Mouse (Mus musculus) kidney, postnatal 0 days (tissue): ENCODE measurements at regions not wholly inside any gene's neighbourhood (a gene's known extent, or its start where the extent isn't known, plus 50 kb on each side); places are given as distances from the start of the nearest gene placed in this dataset.

Source experiments
- ATAC-seq: fragments of 200-750 bp; cut with Nextera tagmentation; replicated peaks from 2 replicates; pipeline ENCODE4 v1.8.0; 2017; ENCODE audit warnings: low read depth, moderate number of reproducible peaks, moderate TSS enrichment, moderate library complexity; ENCODE audit not compliant: low FRiP score
- DNase-seq: peaks from one replicate; pipeline ENCODE4 v3.0.0-alpha.2; 2016; ENCODE audit warnings: low spot score
- H3K27ac ChIP-seq: fragments of 300-500 bp; sonication (generic); 2 replicates; pipeline ENCODE4 v1.5.1; 2014; ENCODE audit warnings: mild to moderate bottlenecking
- H3K27me3 ChIP-seq: fragments of 300-500 bp; sonication (generic); 2 replicates; pipeline ENCODE4 v1.6.1; 2014; ENCODE audit warnings: low read length, mixed read lengths; ENCODE audit not compliant: insufficient read depth
- H3K36me3 ChIP-seq: fragments of 300-500 bp; sonication (generic); 2 replicates; pipeline ENCODE4 v1.6.1; 2014; ENCODE audit warnings: low read length, mixed read lengths; ENCODE audit not compliant: insufficient read depth
- H3K4me1 ChIP-seq: fragments of 300-500 bp; sonication (generic); replicated peaks from 2 replicates; pipeline ENCODE4 v1.6.1; 2014; ENCODE audit warnings: antibody characterized with exemption, low read length, mixed read lengths; ENCODE audit not compliant: insufficient read depth
- H3K4me2 ChIP-seq: fragments of 300-500 bp; sonication (generic); 2 replicates; pipeline ENCODE4 v1.6.1; 2014; ENCODE audit warnings: mild to moderate bottlenecking, low read length, moderate library complexity, mixed read lengths
- H3K4me3 ChIP-seq: fragments of 300-500 bp; sonication (generic); replicated peaks from 2 replicates; pipeline ENCODE4 v1.5.1; 2014; ENCODE audit warnings: low read depth, low read length
- H3K9ac ChIP-seq: fragments of 300-500 bp; sonication (generic); 2 replicates; pipeline ENCODE4 v1.6.1; 2014; ENCODE audit warnings: low read depth, low read length
- H3K9me3 ChIP-seq: fragments of 300-500 bp; sonication (generic); replicated peaks from 2 replicates; pipeline ENCODE4 v1.6.1; 2016; ENCODE audit warnings: low read length, inconsistent platforms, mixed read lengths
- CTCF ChIP-seq: IDR thresholded peaks from 2 replicates; pipeline ENCODE4 v1.5.1; 2016; ENCODE audit warnings: antibody characterized with exemption, low read depth, mild to moderate bottlenecking, moderate library complexity
- WGBS: fragments of 180-500 bp; shearing (Covaris S2); extraction: QIAGEN DNeasy Blood & Tissue Kit; methylation state at CpG from one replicate; pipeline ENCODE4 v1.1.7; 2014; 5-methylcytosine and 5-hydroxymethylcytosine counted together

DNA sequence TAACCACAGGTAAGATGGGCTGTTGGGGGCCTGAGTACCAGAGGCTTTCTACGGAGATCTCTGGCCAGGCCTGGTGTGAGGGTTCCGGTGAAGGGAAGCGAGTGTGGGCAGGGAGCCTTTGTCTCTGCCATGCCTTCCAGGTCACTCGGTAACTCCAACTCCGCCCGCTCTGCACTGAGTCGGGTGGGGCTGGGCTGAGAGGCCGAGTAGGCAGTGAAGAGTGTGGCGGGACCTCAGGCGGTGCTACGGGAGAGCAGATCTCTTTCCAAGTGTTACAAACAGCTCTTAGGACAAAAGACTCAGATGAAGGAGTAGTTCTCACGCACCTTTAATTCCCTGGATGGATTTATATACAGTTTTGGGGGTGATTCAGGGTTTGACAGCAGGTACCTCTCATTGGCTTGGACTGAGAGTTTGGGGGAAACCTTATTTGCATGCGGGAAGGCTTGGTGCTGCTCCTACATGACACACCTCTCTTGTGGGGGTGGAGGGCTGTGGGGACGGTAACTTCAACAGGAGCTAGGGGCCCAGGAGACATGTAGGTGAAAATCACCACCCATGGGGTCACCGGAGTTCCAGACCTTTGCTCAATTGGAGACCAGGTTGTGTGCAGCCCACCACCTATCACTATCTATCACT, 54.7 kb upstream of the Ralgps2 start:
- no peak overlapping the region for H3K4me2 ChIP-seq

GRCm38 (mm10) chr1:156993105-156993504, 53.7 kb upstream of the Ralgps2 start:
- DNase-seq (no peak), ATAC-seq (no peak)
- Histone ChIP-seq H3K36me3 (no peaks in the 10 kb centered on the region), H3K9ac (no peak overlapping the region), H3K4me1 (no peaks in the 10 kb centered on the region), H3K4me3 (no peak overlapping the region), H3K9me3 (no peaks in the 10 kb centered on the region), H3K27ac (no peak overlapping the region), H3K4me2 (no peak overlapping the region), H3K27me3 (no peaks in the 10 kb centered on the region)
- 72% methylated on average over 3 of the region's 3 CpGs for whole genome bisulfite sequencing
- no peak for TF ChIP-seq CTCF

More for the DNA sequence above, 54.7 kb upstream of the Ralgps2 start:
- DNase-seq (no peak), ATAC-seq (no peak)
- WGBS: 77% methylated on average over 15 of the region's 15 CpGs
- H3K4me1 ChIP-seq: no peaks in the 10 kb centered on the region
- H3K27me3 ChIP-seq: no peaks in the 10 kb centered on the region
- no peak for TF ChIP-seq CTCF
- H3K9ac ChIP-seq: no peak overlapping the region
- no peak overlapping the region for H3K4me3 ChIP-seq
- H3K9me3 ChIP-seq: no peaks in the 10 kb centered on the region
- no peaks in the 10 kb centered on the region for H3K36me3 ChIP-seq
- no peak overlapping the region for H3K27ac ChIP-seq

DNA sequence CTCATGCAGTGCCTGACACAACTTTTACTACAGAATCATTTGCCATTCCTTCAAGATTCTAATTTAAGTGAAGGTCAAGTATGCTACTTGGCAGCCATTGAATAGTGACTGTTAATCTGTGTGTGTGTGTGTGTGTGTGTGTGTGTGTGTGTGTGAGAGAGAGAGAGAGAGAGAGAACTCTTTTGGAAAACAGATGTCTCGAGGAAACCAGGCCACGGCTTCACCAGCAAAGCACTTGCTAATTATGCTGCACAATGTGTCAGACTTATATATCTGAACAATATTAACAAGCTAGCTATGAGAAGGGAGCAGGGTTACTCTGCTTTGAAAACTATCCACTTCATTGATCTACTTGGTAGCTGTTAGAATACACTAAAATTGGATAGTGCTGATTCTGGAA, 53.1 kb upstream of the Ralgps2 start:
- no peaks in the 10 kb centered on the region for H3K27me3 ChIP-seq
- no peak for DNase-seq
- H3K36me3 ChIP-seq: no peaks in the 10 kb centered on the region
- no peak overlapping the region for H3K4me2 ChIP-seq
- no peaks in the 10 kb centered on the region for H3K9me3 ChIP-seq
- no peak overlapping the region for H3K9ac ChIP-seq
- no peak overlapping the region for H3K4me3 ChIP-seq
- no peak for TF ChIP-seq CTCF
- H3K4me1 ChIP-seq: no peaks in the 10 kb centered on the region
- WGBS: 56% methylated on average over 2 of the region's 2 CpGs
- ATAC-seq: no peak
- H3K27ac ChIP-seq: no peak overlapping the region

GRCm38 (mm10) chr1:156990567-156991494, 51.4 kb upstream of the Ralgps2 start:
- ATAC-seq: 0 out of 2 replicates have a peak, but pooled peaks have one; percentile 50
- H3K27ac ChIP-seq: no peak overlapping the region
- no peaks in the 10 kb centered on the region for H3K36me3 ChIP-seq
- no peaks in the 10 kb centered on the region for H3K9me3 ChIP-seq
- H3K4me1 ChIP-seq: no peaks in the 10 kb centered on the region
- H3K4me2 ChIP-seq: no peak overlapping the region
- no peak for TF ChIP-seq CTCF
- WGBS: 22% methylated on average over 14 of the region's 14 CpGs
- no peak overlapping the region for H3K9ac ChIP-seq
- no peaks in the 10 kb centered on the region for H3K27me3 ChIP-seq
- H3K4me3 ChIP-seq: no peak overlapping the region
- no peak for DNase-seq

DNA sequence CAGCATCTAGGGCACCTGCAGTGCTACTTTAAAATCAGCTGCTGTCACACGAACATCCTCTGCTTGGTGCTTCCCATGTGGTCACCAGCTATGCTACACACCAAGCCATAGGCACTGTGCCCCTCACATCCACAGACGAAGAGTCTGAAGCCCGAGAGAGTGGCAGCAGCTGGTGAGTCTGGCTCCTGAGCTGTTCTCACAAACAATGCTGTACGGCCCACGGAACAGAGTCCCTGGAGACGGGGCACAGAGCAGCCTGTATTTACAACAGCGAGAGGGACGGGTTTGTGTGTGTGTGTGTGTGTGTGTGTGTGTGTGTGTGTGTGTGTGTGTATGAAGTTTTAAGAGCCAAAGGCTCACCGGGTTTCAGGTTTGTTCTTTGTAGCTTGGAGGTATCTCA, 50.7 kb upstream of the Ralgps2 start:
- DNase-seq: no peak
- no peak for TF ChIP-seq CTCF
- no peaks in the 10 kb centered on the region for H3K9me3 ChIP-seq
- no peak overlapping the region for H3K4me2 ChIP-seq
- H3K4me3 ChIP-seq: no peak overlapping the region
- no peak for ATAC-seq
- no peaks in the 10 kb centered on the region for H3K27me3 ChIP-seq
- H3K36me3 ChIP-seq: no peaks in the 10 kb centered on the region
- H3K9ac ChIP-seq: no peak overlapping the region
- no peak overlapping the region for H3K27ac ChIP-seq
- 53% methylated on average over 9 of the region's 9 CpGs for WGBS
- no peaks in the 10 kb centered on the region for H3K4me1 ChIP-seq

- TF ChIP-seq CTCF: no peak
- Histone ChIP-seq H3K9me3 (no peaks in the 10 kb centered on the region), H3K27ac (no peak overlapping the region), H3K4me3 (no peak overlapping the region), H3K27me3 (no peaks in the 10 kb centered on the region), H3K36me3 (no peaks in the 10 kb centered on the region), H3K4me1 (no peaks in the 10 kb centered on the region), H3K4me2 (no peak overlapping the region), H3K9ac (no peak overlapping the region)
- ATAC-seq (no peak), DNase-seq (no peak)
- WGBS: 77% methylated on average over 10 of the region's 10 CpGs
These were observed 49.8 kb upstream of the Ralgps2 start for GRCm38 (mm10) chr1:156989149-156989785.
